Mouse (Mus musculus) retina, postnatal 1 day (tissue): ENCODE results near the gene Kcnq2.

Experiments
- DNase-seq: peaks from one replicate; pipeline ENCODE4 v3.0.0-alpha.2; 2012

Kcnq2 gene

GRCm38 (mm10) chr2:181100087-181100486 is 35.0 kb downstream of the Kcnq2 start:
- no peak for DNase-seq

DNA sequence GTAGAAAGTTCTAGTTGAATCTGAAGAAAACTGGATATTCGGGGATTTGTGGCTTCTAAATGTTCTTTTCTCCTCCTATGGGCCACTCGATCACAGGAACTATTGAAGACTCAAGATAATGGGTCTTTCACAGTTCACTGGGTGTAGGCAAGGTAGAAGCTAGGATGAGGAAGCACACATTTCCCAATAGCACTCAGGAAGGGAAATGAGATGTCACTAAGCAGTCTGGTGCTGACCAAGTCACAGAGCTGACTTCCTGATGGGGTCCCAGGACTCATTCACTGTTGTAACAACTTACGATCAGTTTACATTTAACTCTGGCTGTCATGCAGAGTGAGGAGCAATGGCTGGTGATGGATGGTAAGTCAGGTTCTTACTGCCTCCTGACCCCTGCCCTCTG is 45.0 kb downstream of the Kcnq2 start:
- no peak for DNase-seq

- DNase-seq: peak; percentile 10
These were observed 50.1 kb downstream of the Kcnq2 start for GRCm38 (mm10) chr2:181084997-181085396.

GRCm38 (mm10) chr2:181083945-181084344 is 51.2 kb downstream of the Kcnq2 start:
- no peak for DNase-seq

- no peak for DNase-seq
These were observed 54.2 kb downstream of the Kcnq2 start for GRCm38 (mm10) chr2:181080886-181081285.

GRCm38 (mm10) chr2:181079518-181079917 is 55.6 kb downstream of the Kcnq2 start:
- DNase-seq: no peak

DNA sequence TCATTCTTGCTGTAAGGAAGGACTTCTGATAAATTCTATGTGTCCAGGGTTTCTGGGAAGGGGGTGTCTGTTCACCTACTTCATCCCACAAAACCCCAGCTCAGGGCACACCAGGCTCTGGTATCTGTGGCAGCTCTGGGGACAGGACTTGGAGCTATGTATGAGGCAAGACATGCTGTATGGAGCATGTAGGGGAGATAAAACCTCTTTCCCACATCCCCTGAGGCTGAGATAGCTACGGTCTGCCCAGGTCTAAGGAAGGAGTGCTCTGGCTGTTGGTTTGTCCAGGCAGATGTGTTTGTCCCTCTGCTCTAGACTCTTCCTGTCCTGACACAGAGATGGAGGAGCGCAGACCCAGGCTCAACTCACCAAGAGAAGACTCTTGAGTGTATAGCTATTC is 56.2 kb downstream of the Kcnq2 start:
- no peak for DNase-seq

DNA sequence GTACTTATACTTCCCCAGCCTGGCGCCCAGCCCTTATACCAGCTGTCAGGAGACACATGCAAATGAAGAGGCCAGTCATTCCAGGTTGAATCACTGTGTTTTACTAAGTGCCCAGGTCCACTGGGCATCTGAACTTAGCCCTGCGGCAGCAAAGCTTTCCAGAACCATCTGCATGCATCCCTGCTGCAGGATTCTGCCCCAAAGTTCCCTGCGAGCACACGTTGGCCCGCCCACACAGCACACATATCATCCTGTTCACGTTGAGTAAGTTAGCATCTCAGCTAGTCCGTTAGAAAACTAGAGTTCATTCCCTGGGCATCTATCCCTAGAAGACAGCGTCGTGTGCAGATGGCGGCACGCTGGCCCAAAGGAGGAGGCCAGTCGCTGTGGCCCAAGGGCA is 59.6 kb downstream of the Kcnq2 start:
- DNase-seq: no peak

- no peak for DNase-seq
These were observed 62.7 kb downstream of the Kcnq2 start for GRCm38 (mm10) chr2:181072403-181072714.

DNA sequence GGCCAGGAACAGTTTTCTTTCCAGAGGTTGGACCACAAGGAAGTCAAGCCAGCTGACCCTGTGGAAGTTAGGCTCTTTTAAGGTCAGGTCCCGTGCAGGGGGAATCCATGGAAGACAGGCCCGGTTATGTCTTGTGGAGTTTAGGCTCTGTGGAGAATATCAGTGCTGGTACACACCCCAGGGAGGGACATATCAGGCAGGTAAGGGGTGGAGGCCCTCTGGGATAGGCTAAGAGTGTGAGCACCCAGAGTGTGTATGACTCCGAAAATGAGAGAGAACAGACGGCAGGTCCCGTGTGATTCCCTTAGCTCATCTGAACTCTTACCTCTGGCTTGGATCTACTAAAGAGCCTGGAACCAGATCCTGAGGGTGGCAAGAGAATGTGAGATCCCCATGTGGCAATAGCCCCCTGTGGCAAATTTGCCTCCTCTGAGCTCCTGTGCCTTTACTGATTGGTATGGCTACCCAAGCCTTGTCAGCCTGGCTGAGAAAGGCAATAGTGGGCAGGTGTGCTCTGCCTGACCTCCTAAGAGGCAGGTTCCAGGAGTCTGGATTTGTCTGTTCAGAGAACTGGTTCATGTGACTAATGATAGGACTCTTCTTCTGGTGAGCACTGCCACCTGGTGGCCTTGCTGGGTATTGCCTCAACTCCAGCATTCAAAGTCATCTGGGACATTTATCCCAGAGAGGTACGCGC is 63.2 kb downstream of the Kcnq2 start:
- peak; percentile 86 for DNase-seq

GRCm38 (mm10) chr2:181070136-181070535 is 65.0 kb downstream of the Kcnq2 start:
- DNase-seq: no peak

DNA sequence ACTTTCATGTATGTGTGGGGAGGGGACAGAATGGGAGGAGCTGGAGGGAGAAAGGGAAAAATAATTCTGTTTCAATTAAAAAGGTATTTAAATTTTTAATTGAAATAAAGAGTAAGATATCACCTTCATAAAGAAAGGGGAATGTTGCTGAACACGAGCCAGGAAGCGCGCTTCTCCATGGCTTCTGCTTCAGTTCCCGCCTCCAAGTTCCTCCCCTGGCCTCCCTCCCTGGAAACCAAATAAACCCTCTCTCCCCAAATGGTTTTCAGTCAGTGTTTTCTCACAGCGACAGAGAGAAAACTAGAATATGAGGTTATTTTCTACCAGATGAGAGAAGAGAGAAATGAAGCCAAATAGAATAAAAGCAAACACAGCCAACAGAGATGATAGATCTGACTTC is 66.6 kb downstream of the Kcnq2 start:
- no peak for DNase-seq

DNA sequence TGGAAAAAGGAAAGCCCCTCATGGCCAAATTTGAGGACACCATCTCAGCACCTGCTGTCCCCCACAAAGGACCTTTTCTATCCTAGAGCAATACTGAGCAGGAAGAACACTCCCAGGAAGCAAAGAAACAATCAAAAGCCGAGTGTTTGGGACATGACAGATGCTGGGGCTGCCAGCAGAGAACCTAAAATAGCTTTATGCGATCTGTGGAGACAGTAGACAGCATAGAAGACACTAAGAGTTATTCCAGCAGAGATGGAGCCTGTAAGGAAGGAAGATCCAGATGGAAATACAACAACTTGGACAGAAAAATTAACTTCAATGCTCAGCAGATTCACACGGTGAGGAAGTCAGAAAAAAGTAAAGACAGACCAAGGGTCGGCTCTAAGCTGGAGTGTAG is 69.3 kb downstream of the Kcnq2 start:
- no peak for DNase-seq

DNA sequence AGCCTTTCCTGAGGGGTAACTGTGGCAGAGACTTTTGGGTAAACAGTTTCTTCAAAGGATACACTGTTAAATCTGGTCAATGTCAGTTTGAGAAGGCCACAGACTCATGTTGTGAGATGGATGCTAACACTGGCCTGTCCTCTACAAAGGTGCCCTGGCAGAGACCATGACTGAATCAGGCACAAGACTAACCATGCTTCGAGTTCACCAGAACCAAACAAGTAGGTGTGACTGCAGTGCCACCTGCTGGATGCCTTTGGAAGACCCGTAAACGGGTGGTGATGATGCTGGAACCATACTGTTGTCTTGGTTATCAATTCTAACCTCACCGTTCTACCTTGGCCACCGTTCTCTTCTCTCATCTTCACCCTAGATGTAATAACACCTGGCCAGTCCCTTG is 75.0 kb downstream of the Kcnq2 start:
- DNase-seq: peak; percentile 85

GRCm38 (mm10) chr2:181058193-181058592 is 76.9 kb downstream of the Kcnq2 start:
- DNase-seq: peak; percentile 87

- DNase-seq: peak; percentile 71
These were observed 77.8 kb downstream of the Kcnq2 start for GRCm38 (mm10) chr2:181057341-181057740.

DNA sequence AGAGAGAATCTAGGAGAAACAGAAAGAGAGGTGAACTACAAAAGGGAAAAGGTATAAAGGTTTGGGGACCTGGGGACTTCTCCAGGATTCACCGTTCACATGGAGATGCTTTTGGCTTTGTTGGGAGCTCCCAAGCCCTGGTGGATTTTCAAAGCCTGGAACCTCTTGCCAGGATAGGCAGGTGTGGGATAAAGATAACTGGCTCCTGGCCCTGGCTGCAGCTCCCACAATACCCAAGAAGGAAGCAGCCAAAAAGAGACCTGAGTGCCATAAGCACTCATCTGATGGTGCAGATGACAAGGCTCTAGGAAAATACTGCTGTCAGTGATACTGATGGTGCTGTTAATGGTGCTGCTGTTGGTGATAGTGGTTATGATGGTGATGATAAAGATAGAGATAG is 82.9 kb downstream of the Kcnq2 start:
- no peak for DNase-seq

- no peak for DNase-seq
These were observed 86.1 kb downstream of the Kcnq2 start for GRCm38 (mm10) chr2:181048986-181049385.

- DNase-seq: peak; percentile 38
These were observed 86.7 kb downstream of the Kcnq2 start for GRCm38 (mm10) chr2:181048252-181048945.

DNA sequence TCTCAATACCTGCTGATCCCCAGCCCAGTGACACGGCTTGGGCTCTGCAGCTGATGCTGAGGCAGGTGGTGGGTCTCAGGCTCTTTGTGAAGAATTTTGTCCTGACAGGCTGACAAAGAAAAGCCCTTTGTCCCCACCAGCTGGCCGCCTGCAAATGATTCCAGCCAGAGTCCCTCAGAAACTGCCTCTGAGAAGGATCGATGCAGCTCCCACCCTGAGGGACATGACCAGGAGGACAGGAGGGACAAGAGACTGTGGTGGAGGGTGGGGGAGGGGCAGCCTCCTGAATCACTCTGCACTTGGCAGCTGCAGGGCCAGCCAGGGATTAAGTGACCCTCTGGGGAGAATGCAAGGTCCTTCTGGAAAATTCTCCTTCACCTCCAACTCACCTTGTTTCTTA is 91.1 kb downstream of the Kcnq2 start:
- peak; percentile 86 for DNase-seq

GRCm38 (mm10) chr2:181043437-181043836 is 91.7 kb downstream of the Kcnq2 start, which contains the start of gene Chrna4:
Gene Chrna4 (minus strand): TSS chr2:181043546.
- DNase-seq: peak; percentile 70

GRCm38 (mm10) chr2:181042376-181042775 is 92.7 kb downstream of the Kcnq2 start:
- DNase-seq: peak; percentile 40

DNA sequence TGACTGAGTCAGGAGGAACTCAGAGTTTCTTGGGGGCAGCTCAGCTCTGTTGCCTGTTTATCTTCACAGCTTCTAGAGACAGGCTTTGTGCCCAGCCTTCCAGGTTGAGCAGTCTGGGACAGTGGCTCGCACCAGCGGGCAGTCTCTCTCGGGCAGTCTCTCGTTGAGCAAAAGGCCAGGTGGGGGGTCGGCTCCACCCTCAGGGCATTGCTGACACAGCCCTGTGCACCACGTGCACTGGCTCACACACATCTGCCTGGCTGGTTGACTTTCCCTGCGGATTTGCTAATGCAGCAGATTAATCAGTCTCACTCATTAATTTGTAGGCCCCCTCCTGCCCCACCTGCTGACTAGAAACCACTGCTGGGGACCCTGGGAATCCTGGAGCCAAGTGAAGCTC is 93.2 kb downstream of the Kcnq2 start:
- DNase-seq: peak; percentile 66

DNA sequence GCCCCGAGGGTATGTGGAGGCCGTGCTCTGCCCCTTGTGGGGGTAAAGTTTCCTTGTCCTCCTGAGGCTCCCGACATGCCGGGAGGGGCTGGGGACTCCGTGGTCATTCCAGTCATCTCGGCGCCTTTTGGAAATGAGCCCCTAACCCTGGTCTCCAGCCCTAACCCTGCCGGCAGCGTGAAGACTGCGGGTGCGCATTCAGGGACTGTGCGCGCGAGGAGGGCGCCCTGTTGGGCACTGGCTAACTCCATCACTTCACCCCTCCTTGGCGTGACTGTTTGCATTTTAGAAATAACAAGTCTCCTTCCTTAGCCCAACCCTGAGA is 95.8 kb downstream of the Kcnq2 start:
- DNase-seq: no peak
